Mouse (Mus musculus) heart, embryonic 14.5 days (tissue): ENCODE measurements around the gene Myoz1. TPM values are rescaled to one million over a fixed set of nuclear protein-coding genes. Genes with fewer than 3 reads are reported as not detected.
"Not testable (repeated sequence)": the region's sequence is repeated elsewhere in the genome, so short reads cannot be mapped to it uniquely, and the experiment has no call there.

Source experiments
- ATAC-seq: fragments of 200-750 bp; cut with Nextera tagmentation; 2 replicates; pipeline ENCODE4 v1.8.0; 2017; ENCODE audit warnings: low read depth, moderate TSS enrichment; ENCODE audit not compliant: insufficient number of reproducible peaks, insufficient read depth, low FRiP score
- H3K27ac ChIP-seq, 2 experiments: fragments of 200-500 bp in 1 of 2; fragments of 300-500 bp in 1 of 2; sonication (generic) in 1 of 2; replicated peaks in 1 of 2; 2 replicates each; pipeline ENCODE4 v1.5.1; 2012 to 2014; ENCODE audit warnings: low read depth in 2 of 2, low read length in 2 of 2, control low read depth in 1 of 2, mild to moderate bottlenecking in 1 of 2, mixed read lengths in 1 of 2; ENCODE audit not compliant: control insufficient read depth in 1 of 2, insufficient read depth in 1 of 2
- H3K27me3 ChIP-seq: fragments of 300-500 bp; sonication (generic); 2 replicates; pipeline ENCODE4 v1.6.1; 2014; ENCODE audit warnings: mild to moderate bottlenecking, low read length, control low read depth; ENCODE audit not compliant: control insufficient read depth, insufficient read depth
- H3K36me3 ChIP-seq: fragments of 300-500 bp; sonication (generic); 2 replicates; pipeline ENCODE4 v1.6.1; 2014; ENCODE audit warnings: mild to moderate bottlenecking, control low read depth, low read length, mixed read lengths; ENCODE audit not compliant: control insufficient read depth, insufficient read depth
- H3K4me1 ChIP-seq, 2 experiments: fragments of 200-500 bp in 1 of 2; fragments of 300-500 bp in 1 of 2; sonication (generic) in 1 of 2; 2 replicates each; pipeline ENCODE4 v1.6.1; 2012 to 2014; ENCODE audit warnings: low read length in 2 of 2, control low read depth in 1 of 2, mixed read lengths in 1 of 2; ENCODE audit not compliant: control insufficient read depth in 2 of 2, insufficient read depth in 2 of 2
- H3K4me2 ChIP-seq: fragments of 300-500 bp; sonication (generic); 2 replicates; pipeline ENCODE4 v1.6.1; 2014; ENCODE audit warnings: mild to moderate bottlenecking, low read length
- H3K4me3 ChIP-seq, 2 experiments: fragments of 200-500 bp in 1 of 2; fragments of 300-500 bp in 1 of 2; sonication (generic) in 1 of 2; 2 replicates each; pipeline ENCODE4 v1.5.1; 2012 to 2014; ENCODE audit warnings: low read length in 2 of 2, mild to moderate bottlenecking in 2 of 2, control low read depth in 1 of 2, low read depth in 1 of 2, moderate library complexity in 1 of 2; ENCODE audit not compliant: control insufficient read depth in 1 of 2, insufficient read depth in 1 of 2
- H3K9ac ChIP-seq: fragments of 300-500 bp; sonication (generic); 2 replicates; pipeline ENCODE4 v1.6.1; 2014; ENCODE audit warnings: mild to moderate bottlenecking, low read length
- H3K9me3 ChIP-seq: fragments of 300-500 bp; sonication (generic); 2 replicates; pipeline ENCODE4 v1.6.1; 2016; ENCODE audit warnings: low read length, control low read depth; ENCODE audit not compliant: control insufficient read depth
- WGBS: fragments of 180-500 bp; shearing (Covaris S2); extraction: QIAGEN DNeasy Blood & Tissue Kit; methylation state at CpG from one replicate; pipeline ENCODE4 v1.1.7; 2014; 5-methylcytosine and 5-hydroxymethylcytosine counted together
- polyA plus RNA-seq: library from polyadenylated mRNA; unstranded; fragments of >200 nt; fragmentation: Nextera tagmentation; extraction: Ambion mirVana; gene quantifications from 2 replicates; pipeline ENCODE4 v1.2.1, GENCODE M21; 2014

Gene Myoz1
- polyA plus RNA-seq: 18.5 and 20.2 TPM in 2 replicates

- Histone ChIP-seq H3K36me3 (peaks cover 15% of the 10 kb centered on the region), H3K9ac (peak within 1 kb of the TSS; percentile 60), H3K27ac (peak within 1 kb of the TSS; percentile 15 to 52), H3K4me1 (peaks cover 19 to 29% of the 10 kb centered on the region in 2 experiments), H3K4me2 (peak within 1 kb of the TSS; percentile 59), H3K4me3 (peak within 1 kb of the TSS; percentile 25 to 26), H3K9me3 (no peaks in the 10 kb centered on the region), H3K27me3 (no peaks in the 10 kb centered on the region)
- no peak for ATAC-seq
- WGBS: 19% methylated on average over 11 of the region's 11 CpGs
Observed at GRCm38 (mm10) chr14:20656361-20656760, at the start of gene Myoz1. Gene Myoz1 (minus strand): TSS chr14:20656540.

- H3K9ac ChIP-seq: peak overlapping the region; percentile 92
- H3K27me3 ChIP-seq, H3K9me3 ChIP-seq, ATAC-seq: not testable (repeated sequence)
- H3K36me3 ChIP-seq: peaks cover 44% of the 10 kb centered on the region
- H3K4me3 ChIP-seq: peak overlapping the region; percentile 73 to 95
- 11% methylated on average over 8 of the region's 8 CpGs for WGBS
- H3K4me2 ChIP-seq: peak overlapping the region; percentile 71
- peaks cover 0 to 33% of the 10 kb centered on the region in 2 experiments; a peak in 3 of 4 replicates for H3K4me1 ChIP-seq
- H3K27ac ChIP-seq: peak overlapping the region; percentile 86 to 89
Observed at GRCm38 (mm10) chr14:20703461-20703860, 47.1 kb upstream of the Myoz1 start.

- peaks cover 0 to 36% of the 10 kb centered on the region in 2 experiments; a peak in 3 of 4 replicates for H3K4me1 ChIP-seq
- no peaks in the 10 kb centered on the region for H3K9me3 ChIP-seq
- H3K4me3 ChIP-seq: peak within 1 kb of the TSS; percentile 73 to 95
- peak; percentile 70 for ATAC-seq
- H3K9ac ChIP-seq: peak within 1 kb of the TSS; percentile 92
- peak within 1 kb of the TSS; percentile 71 for H3K4me2 ChIP-seq
- WGBS: under 1% methylated on average over 61 of the region's 61 CpGs
- H3K27ac ChIP-seq: peak within 1 kb of the TSS; percentile 86 to 89
- H3K36me3 ChIP-seq: peaks cover 50% of the 10 kb centered on the region
- H3K27me3 ChIP-seq: no peaks in the 10 kb centered on the region
Observed at GRCm38 (mm10) chr14:20702741-20703381, 46.5 kb upstream of the Myoz1 start, which contains the start of gene Chchd1. Gene Chchd1 (plus strand): TSS chr14:20703006.

- H3K4me3 ChIP-seq: peak overlapping the region; percentile 73 to 95
- no peak for ATAC-seq
- peak overlapping the region; percentile 71 for H3K4me2 ChIP-seq
- peaks cover 53% of the 10 kb centered on the region for H3K36me3 ChIP-seq
- WGBS: 5% methylated on average over 15 of the region's 15 CpGs
- no peaks in the 10 kb centered on the region for H3K27me3 ChIP-seq
- H3K27ac ChIP-seq: peak overlapping the region; percentile 86 to 89
- H3K4me1 ChIP-seq: peaks cover 0 to 42% of the 10 kb centered on the region in 2 experiments; a peak in 3 of 4 replicates
- H3K9ac ChIP-seq: peak overlapping the region; percentile 92
- H3K9me3 ChIP-seq: no peaks in the 10 kb centered on the region
Observed at GRCm38 (mm10) chr14:20702096-20702740, 45.9 kb upstream of the Myoz1 start.

- peak overlapping the region; percentile 92 for H3K9ac ChIP-seq
- H3K9me3 ChIP-seq: no peaks in the 10 kb centered on the region
- peaks cover 53% of the 10 kb centered on the region for H3K36me3 ChIP-seq
- H3K27ac ChIP-seq: peak overlapping the region; percentile 63 to 86
- no peak for ATAC-seq
- peaks cover 3 to 48% of the 10 kb centered on the region in 2 experiments for H3K4me1 ChIP-seq
- peak overlapping the region; percentile 71 for H3K4me2 ChIP-seq
- no peaks in the 10 kb centered on the region for H3K27me3 ChIP-seq
- H3K4me3 ChIP-seq: peak overlapping the region; percentile 21 to 73; a peak in 3 of 4 replicates
- 71% methylated on average over 8 of the region's 8 CpGs for WGBS
Observed at GRCm38 (mm10) chr14:20701554-20701953, 45.2 kb upstream of the Myoz1 start.

- peaks cover 11 to 57% of the 10 kb centered on the region in 2 experiments for H3K4me1 ChIP-seq
- ATAC-seq: no peak
- H3K9ac ChIP-seq: peak overlapping the region; percentile 31; the same call in 1 of the 2 replicates
- no peak overlapping the region for H3K4me3 ChIP-seq
- H3K27ac ChIP-seq: no peak overlapping the region
- H3K9me3 ChIP-seq: no peaks in the 10 kb centered on the region
- no peak overlapping the region for H3K4me2 ChIP-seq
- 81% methylated on average over 3 of the region's 3 CpGs for WGBS
- no peaks in the 10 kb centered on the region for H3K27me3 ChIP-seq
- H3K36me3 ChIP-seq: peaks cover 51% of the 10 kb centered on the region
Observed at GRCm38 (mm10) chr14:20700362-20700761, 44.0 kb upstream of the Myoz1 start.

- Histone ChIP-seq H3K4me1 (peaks cover 14 to 60% of the 10 kb centered on the region in 2 experiments), H3K4me2 (no peak overlapping the region)
- 64% methylated on average over 2 of the region's 2 CpGs for WGBS
Observed at GRCm38 (mm10) chr14:20698515-20698914, 42.2 kb upstream of the Myoz1 start.

More at GRCm38 (mm10) chr14:20698515-20698914, 42.2 kb upstream of the Myoz1 start:
- Histone ChIP-seq H3K27me3 (no peaks in the 10 kb centered on the region), H3K9ac (no peak overlapping the region), H3K27ac (no peak overlapping the region), H3K9me3 (no peaks in the 10 kb centered on the region), H3K4me3 (no peak overlapping the region), H3K36me3 (peaks cover 45% of the 10 kb centered on the region)
- ATAC-seq: no peak
